Mouse (Mus musculus): ENCODE measurements around the gene Rhov. TPM values are rescaled to one million over a fixed set of nuclear protein-coding genes. Genes with fewer than 3 reads are reported as not detected.

Gene Rhov
- polyA plus RNA-seq, 1 experiment from 2014 or later = 5.2 TPM

GRCm38 (mm10) chr2:119287372-119287771, 16.3 kb upstream of the Rhov start:
- Histone ChIP-seq H3K4me3 (replicated peaks) (no peak overlapping the region), H3K27ac (no peak overlapping the region), H3K4me1 (replicated peaks) (peaks cover 14% of the 10 kb centered on the region), H3K27me3 (replicated peaks) (no peaks in the 10 kb centered on the region), H3K9ac (no peak overlapping the region), H3K4me2 (replicated peaks) (no peak overlapping the region), H3K9me3 (no peaks in the 10 kb centered on the region), H3K36me3 (peaks cover 11% of the 10 kb centered on the region)
- WGBS = 89% methylated on average over 5 of the region's 5 CpGs
- no peak for ATAC-seq

GRCm38 (mm10) chr2:119281899-119282565, 11.0 kb upstream of the Rhov start:
- Histone ChIP-seq H3K9me3 (no peaks in the 10 kb centered on the region), H3K27ac (no peak overlapping the region), H3K4me3 (replicated peaks) (no peak overlapping the region), H3K27me3 (replicated peaks) (no peaks in the 10 kb centered on the region), H3K4me1 (replicated peaks) (no peaks in the 10 kb centered on the region), H3K36me3 (no peaks in the 10 kb centered on the region), H3K9ac (no peak overlapping the region), H3K4me2 (replicated peaks) (no peak overlapping the region)
- WGBS = 69% methylated on average over 7 of the region's 7 CpGs
- no peak for ATAC-seq

- H3K9me3 ChIP-seq = no peaks in the 10 kb centered on the region
- H3K4me1 ChIP-seq (replicated peaks) = no peaks in the 10 kb centered on the region
- no peak for ATAC-seq
- H3K27ac ChIP-seq = no peak overlapping the region
- H3K4me2 ChIP-seq (replicated peaks) = no peak overlapping the region
- H3K4me3 ChIP-seq (replicated peaks) = no peak overlapping the region
- 88% methylated on average over 23 of the region's 23 CpGs for WGBS
- H3K27me3 ChIP-seq (replicated peaks) = no peaks in the 10 kb centered on the region
- H3K9ac ChIP-seq = no peak overlapping the region
- H3K36me3 ChIP-seq = no peaks in the 10 kb centered on the region
Measured at GRCm38 (mm10) chr2:119277810-119278209, 6.7 kb upstream of the Rhov start.

DNA sequence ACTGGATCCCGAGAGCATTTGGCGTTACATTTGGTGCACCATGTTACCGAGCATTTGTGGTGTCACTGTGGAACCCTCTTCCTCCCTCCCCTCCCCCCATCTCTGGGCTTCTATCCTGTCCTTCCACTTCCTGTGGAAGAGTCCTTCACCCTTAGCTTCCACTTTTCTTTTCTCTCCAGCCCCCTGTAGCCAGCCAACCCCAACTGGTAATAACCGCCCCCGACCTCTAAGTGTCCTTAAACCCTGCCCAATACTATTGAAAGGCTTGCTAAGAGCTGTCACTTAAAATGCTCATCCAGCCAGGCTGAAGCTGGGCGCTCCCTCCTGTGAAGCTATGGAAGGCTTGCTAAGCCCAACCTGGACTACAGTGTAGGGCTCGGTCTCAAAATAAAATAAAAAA, 5.9 kb upstream of the Rhov start:
- Histone ChIP-seq H3K27me3 (replicated peaks) (no peaks in the 10 kb centered on the region), H3K4me1 (replicated peaks) (no peaks in the 10 kb centered on the region), H3K27ac (no peak overlapping the region), H3K9me3 (no peaks in the 10 kb centered on the region), H3K9ac (no peak overlapping the region), H3K4me3 (replicated peaks) (no peak overlapping the region), H3K4me2 (replicated peaks) (no peak overlapping the region), H3K36me3 (no peaks in the 10 kb centered on the region)
- no peak for ATAC-seq
- 85% methylated on average over 7 of the region's 7 CpGs for WGBS

GRCm38 (mm10) chr2:119274126-119274525, 3.1 kb upstream of the Rhov start:
- 0 out of 2 replicates have a peak, but pooled peaks cover 2% of the 10 kb centered on the region for H3K27me3 ChIP-seq (replicated peaks)
- H3K4me3 ChIP-seq (replicated peaks) = no peak overlapping the region
- H3K9me3 ChIP-seq = no peaks in the 10 kb centered on the region
- peaks cover 11% of the 10 kb centered on the region; the same call in 1 of the 2 replicates for H3K4me1 ChIP-seq (replicated peaks)
- H3K27ac ChIP-seq = no peak overlapping the region
- H3K9ac ChIP-seq = no peak overlapping the region
- no peaks in the 10 kb centered on the region for H3K36me3 ChIP-seq
- no peak overlapping the region for H3K4me2 ChIP-seq (replicated peaks)
- 88% methylated on average over 1 of the region's 1 CpGs for WGBS
- no peak for ATAC-seq

- Histone ChIP-seq H3K4me3 (replicated peaks) (peak overlapping the region; percentile 62), H3K27ac (no peak overlapping the region), H3K27me3 (replicated peaks) (0 out of 2 replicates have a peak, but pooled peaks cover 3% of the 10 kb centered on the region), H3K4me1 (replicated peaks) (peaks cover 11% of the 10 kb centered on the region; the same call in 1 of the 2 replicates), H3K4me2 (replicated peaks) (peak overlapping the region; percentile 100), H3K9me3 (no peaks in the 10 kb centered on the region), H3K36me3 (no peaks in the 10 kb centered on the region), H3K9ac (no peak overlapping the region)
- 0 out of 2 replicates have a peak, but pooled peaks have one; percentile 16 for ATAC-seq
- 49% methylated on average over 9 of the region's 9 CpGs for WGBS
Measured at GRCm38 (mm10) chr2:119270286-119270642, 808 bp downstream of the Rhov start.

GRCm38 (mm10) chr2:119263813-119264212, 7.3 kb downstream of the Rhov start:
- peaks cover 4% of the 10 kb centered on the region; the same call in 1 of the 2 replicates for H3K4me1 ChIP-seq (replicated peaks)
- no peaks in the 10 kb centered on the region for H3K9me3 ChIP-seq
- no peaks in the 10 kb centered on the region for H3K27me3 ChIP-seq (replicated peaks)
- no peak overlapping the region for H3K27ac ChIP-seq
- H3K4me2 ChIP-seq (replicated peaks) = no peak overlapping the region
- WGBS = 62% methylated on average over 5 of the region's 5 CpGs
- no peaks in the 10 kb centered on the region for H3K36me3 ChIP-seq
- no peak overlapping the region for H3K4me3 ChIP-seq (replicated peaks)
- no peak overlapping the region for H3K9ac ChIP-seq
- ATAC-seq = no peak

- Histone ChIP-seq H3K36me3 (no peaks in the 10 kb centered on the region), H3K9me3 (no peaks in the 10 kb centered on the region), H3K4me2 (replicated peaks) (peak overlapping the region; percentile 31; the same call in 1 of the 2 replicates), H3K27me3 (replicated peaks) (no peaks in the 10 kb centered on the region), H3K4me1 (replicated peaks) (peaks cover 4% of the 10 kb centered on the region; the same call in 1 of the 2 replicates), H3K4me3 (replicated peaks) (no peak overlapping the region), H3K9ac (0 out of 2 replicates have a peak overlapping the region, but pooled peaks have one; percentile 1), H3K27ac (no peak overlapping the region)
- ATAC-seq = peak; percentile 83
- WGBS = 19% methylated on average over 8 of the region's 8 CpGs
Measured at GRCm38 (mm10) chr2:119262978-119263377, 8.1 kb downstream of the Rhov start.

DNA sequence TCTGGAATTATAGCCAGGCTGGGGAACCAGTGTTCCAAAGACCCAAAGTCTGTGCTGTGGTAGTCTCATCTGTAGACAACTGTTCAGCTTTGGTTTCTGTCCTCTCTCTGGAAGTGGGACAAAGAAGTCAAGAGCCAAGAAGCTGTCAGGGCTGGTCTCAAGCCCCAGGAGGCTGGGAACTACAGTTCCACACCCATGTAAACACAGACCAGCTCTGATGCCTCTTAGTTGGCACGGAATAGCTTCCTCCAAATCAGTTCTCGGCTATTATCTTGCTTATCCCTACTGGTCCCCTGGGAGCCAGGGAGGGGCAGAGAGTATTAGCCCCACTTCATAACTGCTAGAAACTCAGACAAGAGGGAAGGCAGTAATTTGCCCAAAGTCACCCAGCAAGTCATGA, 9.7 kb downstream of the Rhov start:
- no peaks in the 10 kb centered on the region for H3K36me3 ChIP-seq
- no peaks in the 10 kb centered on the region for H3K27me3 ChIP-seq (replicated peaks)
- no peak overlapping the region for H3K9ac ChIP-seq
- no peak for ATAC-seq
- H3K9me3 ChIP-seq = no peaks in the 10 kb centered on the region
- H3K4me2 ChIP-seq (replicated peaks) = no peak overlapping the region
- H3K4me1 ChIP-seq (replicated peaks) = peaks cover 4% of the 10 kb centered on the region; the same call in 1 of the 2 replicates
- H3K4me3 ChIP-seq (replicated peaks) = no peak overlapping the region
- H3K27ac ChIP-seq = no peak overlapping the region
- WGBS = 25% methylated on average over 2 of the region's 2 CpGs

- Histone ChIP-seq H3K36me3 (no peaks in the 10 kb centered on the region), H3K4me3 (replicated peaks) (no peak overlapping the region), H3K27me3 (replicated peaks) (no peaks in the 10 kb centered on the region), H3K27ac (no peak overlapping the region), H3K9ac (no peak overlapping the region), H3K9me3 (no peaks in the 10 kb centered on the region), H3K4me2 (replicated peaks) (no peak overlapping the region), H3K4me1 (replicated peaks) (peaks cover 4% of the 10 kb centered on the region; the same call in 1 of the 2 replicates)
- ATAC-seq = no peak
- WGBS = 65% methylated on average over 1 of the region's 1 CpGs
Measured at GRCm38 (mm10) chr2:119260518-119260917, 10.6 kb downstream of the Rhov start.

- no peaks in the 10 kb centered on the region for H3K36me3 ChIP-seq
- no peak overlapping the region for H3K27ac ChIP-seq
- 20% methylated on average over 7 of the region's 7 CpGs for WGBS
- H3K4me3 ChIP-seq (replicated peaks) = no peak overlapping the region
- H3K27me3 ChIP-seq (replicated peaks) = no peaks in the 10 kb centered on the region
- peaks cover 4% of the 10 kb centered on the region for H3K4me1 ChIP-seq (replicated peaks)
- H3K9me3 ChIP-seq = no peaks in the 10 kb centered on the region
- ATAC-seq = no peak
- no peak overlapping the region for H3K4me2 ChIP-seq (replicated peaks)
- H3K9ac ChIP-seq = no peak overlapping the region
Measured at GRCm38 (mm10) chr2:119254976-119255375, 16.1 kb downstream of the Rhov start.

DNA sequence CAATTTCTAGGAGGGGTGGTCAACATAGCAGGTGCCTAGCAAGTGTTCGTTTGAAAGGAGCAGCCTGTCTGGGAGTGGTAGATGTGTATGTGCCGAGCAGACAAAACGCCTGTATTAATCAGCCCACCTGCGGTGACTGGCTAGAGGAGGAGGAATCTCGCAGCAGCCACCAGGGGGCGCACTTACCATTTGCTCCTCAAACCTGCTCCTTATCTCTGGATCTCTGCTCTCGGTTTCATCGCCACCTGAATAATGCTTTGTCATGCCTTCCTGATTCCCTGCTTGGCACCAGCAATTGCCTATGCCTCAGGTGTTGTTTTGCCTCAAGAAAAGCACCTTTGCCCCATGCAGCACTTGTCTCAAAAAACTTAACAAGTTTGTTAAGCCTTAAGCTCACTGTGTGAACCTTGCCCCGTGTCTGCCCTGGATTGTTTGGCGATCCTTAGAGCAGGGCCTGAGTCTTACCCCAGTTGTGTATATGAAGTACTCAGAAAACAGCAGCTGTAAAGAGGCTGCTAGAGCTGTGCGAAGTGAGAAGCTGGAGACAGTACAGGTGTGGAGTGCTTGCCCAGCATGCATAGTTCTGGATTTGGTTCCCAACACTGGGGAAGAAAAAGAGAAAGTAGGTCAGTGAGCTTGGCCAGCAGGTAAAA, 20.1 kb downstream of the Rhov start:
- Histone ChIP-seq H3K4me2 (replicated peaks) (peak overlapping the region; percentile 41), H3K9ac (no peak overlapping the region), H3K9me3 (no peaks in the 10 kb centered on the region), H3K36me3 (no peaks in the 10 kb centered on the region), H3K27ac (peak overlapping the region; percentile 63), H3K4me3 (replicated peaks) (no peak overlapping the region), H3K4me1 (replicated peaks) (peaks cover 15% of the 10 kb centered on the region), H3K27me3 (replicated peaks) (no peaks in the 10 kb centered on the region)
- WGBS = 9% methylated on average over 11 of the region's 11 CpGs
- ATAC-seq = peak; percentile 79

All from intestine, embryonic 15.5 days (tissue).